Mouse (Mus musculus) stomach, embryonic 16.5 days (tissue): ENCODE data around the gene Nupl1. TPM values are rescaled to one million over a fixed set of nuclear protein-coding genes. Genes with fewer than 3 reads are reported as not detected.

ENCODE experiments used
- ATAC-seq: fragments of 200-750 bp; cut with Nextera tagmentation; 2 replicates; pipeline ENCODE4 v1.8.0; 2017; ENCODE audit warnings: moderate number of reproducible peaks, moderate TSS enrichment; ENCODE audit not compliant: insufficient read depth, low FRiP score
- H3K27ac ChIP-seq: fragments of 300-500 bp; sonication (generic); 2 replicates; pipeline ENCODE4 v1.5.1; 2014; ENCODE audit warnings: low read length
- H3K27me3 ChIP-seq: fragments of 300-500 bp; sonication (generic); 2 replicates; pipeline ENCODE4 v1.6.1; 2014; ENCODE audit warnings: low read length, control low read depth, mixed read lengths; ENCODE audit not compliant: control insufficient read depth, insufficient read depth
- H3K36me3 ChIP-seq: fragments of 300-500 bp; sonication (generic); 2 replicates; pipeline ENCODE4 v1.6.1; 2014; ENCODE audit warnings: low read length; ENCODE audit not compliant: control insufficient read depth, insufficient read depth
- H3K4me1 ChIP-seq: fragments of 300-500 bp; sonication (generic); 2 replicates; pipeline ENCODE4 v1.6.1; 2014; ENCODE audit warnings: low read length, control low read depth, mixed read lengths; ENCODE audit not compliant: control insufficient read depth, insufficient read depth
- H3K4me2 ChIP-seq: fragments of 300-500 bp; sonication (generic); 2 replicates; pipeline ENCODE4 v1.6.1; 2014; ENCODE audit warnings: low read depth, low read length, mixed read lengths
- H3K4me3 ChIP-seq: fragments of 300-500 bp; sonication (generic); replicated peaks from 2 replicates; pipeline ENCODE4 v1.5.1; 2014; ENCODE audit warnings: mild to moderate bottlenecking, low read length
- H3K9ac ChIP-seq: fragments of 300-500 bp; sonication (generic); 2 replicates; pipeline ENCODE4 v1.6.1; 2014; ENCODE audit warnings: low read length
- H3K9me3 ChIP-seq: fragments of 300-500 bp; sonication (generic); replicated peaks from 2 replicates; pipeline ENCODE4 v1.6.1; 2016; ENCODE audit warnings: low read length, control low read depth; ENCODE audit not compliant: control insufficient read depth
- whole genome bisulfite sequencing: fragments of 180-500 bp; shearing (Covaris S2); extraction: QIAGEN DNeasy Blood & Tissue Kit; methylation state at CpG from one replicate; pipeline ENCODE4 v1.1.7; 2014; 5-methylcytosine and 5-hydroxymethylcytosine counted together
- polyA plus RNA-seq: library from polyadenylated mRNA; unstranded; fragments of >200 nt; fragmentation: Nextera tagmentation; extraction: Ambion mirVana; gene quantifications from 2 replicates; pipeline ENCODE4 v1.2.1, GENCODE M21; 2015

Nupl1 gene
- polyA plus RNA-seq, 1 experiment from 2014 or later: 0.08 TPM

DNA sequence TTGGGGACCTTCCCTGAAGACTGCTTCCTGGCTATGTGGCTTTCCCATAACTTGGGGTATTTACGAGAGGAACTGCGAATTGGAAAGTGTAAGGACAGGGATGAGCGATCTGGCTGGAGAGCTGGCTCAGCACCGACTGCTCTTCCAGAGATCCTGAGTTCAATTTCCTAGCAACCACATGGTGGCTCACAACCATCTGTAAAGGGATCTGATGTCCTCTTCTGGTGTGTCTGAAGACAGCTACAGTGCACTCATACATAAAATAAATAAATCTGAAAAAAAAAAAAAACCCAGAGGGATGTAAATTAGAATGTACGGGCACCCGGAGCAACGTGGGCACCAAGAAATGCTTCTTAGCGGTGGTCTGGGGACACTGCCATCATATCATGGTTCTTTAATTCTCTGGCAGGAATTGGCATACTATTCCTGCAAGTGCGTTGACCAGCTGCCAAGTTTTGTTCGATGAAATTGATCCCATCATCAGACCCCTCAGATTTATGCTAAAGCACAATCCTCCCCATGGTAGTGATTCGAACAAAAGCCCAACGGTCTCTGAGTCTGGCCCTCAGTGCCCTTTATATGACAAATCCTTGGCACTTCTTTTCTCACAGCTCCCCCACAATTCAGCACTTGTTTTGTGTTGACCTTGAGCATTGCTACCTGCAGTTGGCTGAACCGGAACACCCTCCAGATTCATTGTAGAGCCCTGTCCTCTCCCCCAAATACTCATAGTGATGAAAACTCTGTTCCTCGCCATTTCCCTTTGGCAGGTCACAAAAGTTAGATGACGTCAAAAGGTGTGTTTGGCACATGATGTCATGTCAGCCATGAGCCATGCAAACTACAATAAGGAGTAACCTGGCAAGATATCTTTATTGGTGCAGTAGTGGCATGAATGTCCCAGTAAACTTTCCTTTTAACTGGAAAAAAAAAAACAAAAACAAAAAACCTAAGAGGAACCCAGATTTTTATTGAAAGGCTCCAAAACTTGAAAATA, 1.1 kb upstream of the Nupl1 start:
- H3K9ac ChIP-seq: peak overlapping the region; percentile 95
- peak overlapping the region; percentile 77 for H3K4me2 ChIP-seq
- H3K27me3 ChIP-seq: no peaks in the 10 kb centered on the region
- no peaks in the 10 kb centered on the region for H3K36me3 ChIP-seq
- no peak; the same call in 1 of the 2 replicates for ATAC-seq
- no peaks in the 10 kb centered on the region for H3K9me3 ChIP-seq
- H3K4me3 ChIP-seq: peak overlapping the region; percentile 94
- H3K27ac ChIP-seq: peak overlapping the region; percentile 94
- peaks cover 14% of the 10 kb centered on the region for H3K4me1 ChIP-seq
- whole genome bisulfite sequencing: 19% methylated on average over 15 of the region's 15 CpGs

DNA sequence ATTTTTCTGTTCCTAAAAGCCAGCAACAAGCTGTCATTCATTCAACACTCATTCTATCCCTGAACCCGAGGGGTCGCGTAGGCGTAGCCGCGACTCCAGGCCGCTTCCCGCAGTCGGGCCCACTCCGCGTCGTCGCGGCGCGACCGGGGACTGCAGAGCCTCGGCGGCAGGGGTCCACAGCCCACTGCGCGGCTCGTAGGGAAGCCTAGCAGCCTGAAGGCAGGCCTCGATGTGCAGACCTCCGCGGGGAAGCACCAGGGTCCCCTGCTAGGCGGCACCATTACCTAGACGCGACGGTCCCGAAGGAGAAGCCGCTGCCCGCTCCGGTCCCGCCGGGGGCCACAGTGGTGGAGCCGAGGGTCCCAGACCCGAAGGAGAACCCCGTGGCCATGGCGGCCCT, 352 bp downstream of the Nupl1 start:
- Histone ChIP-seq H3K27me3 (no peaks in the 10 kb centered on the region), H3K36me3 (no peaks in the 10 kb centered on the region), H3K9me3 (no peaks in the 10 kb centered on the region), H3K4me3 (peak overlapping the region; percentile 94), H3K4me1 (peaks cover 14% of the 10 kb centered on the region), H3K4me2 (peak overlapping the region; percentile 73), H3K27ac (peak overlapping the region; percentile 82), H3K9ac (peak overlapping the region; percentile 96)
- ATAC-seq: peak; percentile 57
- WGBS: under 1% methylated on average over 39 of the region's 39 CpGs

DNA sequence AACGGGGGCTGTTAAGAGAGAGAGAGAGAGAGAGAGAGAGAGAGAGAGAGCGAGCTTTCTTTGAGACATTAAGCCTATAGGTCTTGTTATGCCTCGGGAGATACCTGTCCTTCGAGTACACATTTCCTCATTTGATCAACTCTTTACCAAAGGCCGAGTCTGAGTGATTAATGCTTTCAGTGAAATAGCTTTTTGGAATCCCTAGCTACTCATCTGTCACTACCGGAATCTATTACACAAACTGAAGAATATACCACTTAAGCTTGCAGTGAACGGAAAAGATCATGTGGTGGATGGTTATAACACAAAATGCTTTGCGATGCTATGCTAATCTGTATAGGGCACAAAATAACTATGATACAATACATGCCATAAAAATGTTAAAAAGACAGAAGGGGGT, 865 bp downstream of the Nupl1 start:
- H3K4me1 ChIP-seq: peaks cover 14% of the 10 kb centered on the region
- H3K27ac ChIP-seq: no peak overlapping the region
- no peaks in the 10 kb centered on the region for H3K36me3 ChIP-seq
- H3K4me3 ChIP-seq: peak overlapping the region; percentile 94
- H3K27me3 ChIP-seq: no peaks in the 10 kb centered on the region
- WGBS: 6% methylated on average over 8 of the region's 8 CpGs
- peak overlapping the region; percentile 73 for H3K4me2 ChIP-seq
- ATAC-seq: no peak
- H3K9ac ChIP-seq: peak overlapping the region; percentile 96
- H3K9me3 ChIP-seq: no peaks in the 10 kb centered on the region

DNA sequence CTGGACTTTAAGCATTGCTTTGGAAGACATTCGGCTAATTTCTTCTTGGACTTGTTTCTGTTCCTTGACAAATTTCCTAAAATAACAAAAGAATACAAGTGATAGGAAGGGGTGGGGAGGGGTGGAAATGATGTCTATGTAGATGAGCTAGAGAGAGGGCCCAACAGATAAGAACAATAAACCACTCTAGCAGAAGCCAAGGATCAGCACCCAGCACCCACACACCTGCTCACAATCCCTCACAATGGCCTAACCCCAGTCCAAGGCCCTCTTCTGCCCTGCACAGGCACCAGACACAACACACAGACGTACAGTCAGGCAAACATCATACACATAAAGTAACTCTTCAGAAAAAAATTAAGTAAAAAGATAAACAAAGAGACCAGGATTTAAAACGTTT, 12.7 kb downstream of the Nupl1 start:
- no peak overlapping the region for H3K9ac ChIP-seq
- no peak overlapping the region for H3K4me2 ChIP-seq
- no peaks in the 10 kb centered on the region for H3K4me1 ChIP-seq
- H3K9me3 ChIP-seq: no peaks in the 10 kb centered on the region
- 0 out of 2 replicates have a peak, but pooled peaks cover 8% of the 10 kb centered on the region for H3K36me3 ChIP-seq
- 80% methylated on average over 3 of the region's 3 CpGs for WGBS
- ATAC-seq: no peak
- H3K27me3 ChIP-seq: no peaks in the 10 kb centered on the region
- no peak overlapping the region for H3K4me3 ChIP-seq
- no peak overlapping the region for H3K27ac ChIP-seq

DNA sequence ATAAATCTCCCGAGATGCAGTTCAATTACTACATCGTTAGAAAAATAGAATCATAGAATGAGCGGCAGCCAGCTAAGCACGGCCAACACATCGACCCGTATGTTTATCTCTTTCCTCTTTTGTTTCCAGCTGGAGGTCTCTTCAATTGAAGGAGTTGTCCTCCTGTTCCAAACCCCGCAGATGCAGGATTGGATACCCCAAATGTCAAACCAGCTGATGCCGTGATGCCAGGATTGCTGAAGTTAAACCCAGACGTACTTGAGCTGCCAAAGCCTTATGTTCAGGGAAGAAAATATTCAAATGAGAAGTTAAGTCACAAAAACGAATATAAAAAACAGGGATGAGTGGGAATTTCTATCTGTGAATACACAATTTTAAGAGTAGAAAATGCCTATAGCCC, 31.3 kb downstream of the Nupl1 start:
- 0 out of 2 replicates have a peak, but pooled peaks cover 3% of the 10 kb centered on the region for H3K36me3 ChIP-seq
- 88% methylated on average over 10 of the region's 10 CpGs for WGBS
- no peak overlapping the region for H3K9ac ChIP-seq

DNA sequence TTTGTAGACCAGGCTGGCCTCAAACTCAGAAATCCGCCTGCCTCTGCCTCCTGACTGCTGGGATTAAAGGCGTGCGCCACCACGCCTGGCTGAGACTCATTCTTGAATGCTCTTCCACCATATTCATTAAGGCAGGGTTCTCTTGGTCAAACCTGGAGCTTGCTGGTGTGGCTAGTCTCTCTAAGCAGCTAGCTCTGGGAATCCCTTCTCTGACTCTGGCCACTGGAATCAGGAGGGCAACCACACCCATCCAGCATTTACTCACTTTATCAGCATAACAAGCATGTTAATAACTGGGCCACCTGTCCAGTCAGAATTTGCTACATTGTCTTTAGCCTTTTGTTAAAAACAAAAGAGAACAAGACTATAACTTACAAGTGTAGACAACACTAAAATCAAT, 33.6 kb downstream of the Nupl1 start:
- no peaks in the 10 kb centered on the region for H3K9me3 ChIP-seq
- no peak overlapping the region for H3K9ac ChIP-seq
- no peak overlapping the region for H3K27ac ChIP-seq
- no peaks in the 10 kb centered on the region for H3K27me3 ChIP-seq
- no peak overlapping the region for H3K4me3 ChIP-seq
- no peaks in the 10 kb centered on the region for H3K4me1 ChIP-seq
- ATAC-seq: no peak
- WGBS: 93% methylated on average over 4 of the region's 4 CpGs
- H3K4me2 ChIP-seq: no peak overlapping the region
- no peaks in the 10 kb centered on the region for H3K36me3 ChIP-seq

More for the DNA sequence above, 31.3 kb downstream of the Nupl1 start:
- Histone ChIP-seq H3K4me1 (no peaks in the 10 kb centered on the region), H3K9me3 (no peaks in the 10 kb centered on the region), H3K27ac (no peak overlapping the region), H3K27me3 (no peaks in the 10 kb centered on the region), H3K4me2 (no peak overlapping the region), H3K4me3 (no peak overlapping the region)
- ATAC-seq: no peak

DNA sequence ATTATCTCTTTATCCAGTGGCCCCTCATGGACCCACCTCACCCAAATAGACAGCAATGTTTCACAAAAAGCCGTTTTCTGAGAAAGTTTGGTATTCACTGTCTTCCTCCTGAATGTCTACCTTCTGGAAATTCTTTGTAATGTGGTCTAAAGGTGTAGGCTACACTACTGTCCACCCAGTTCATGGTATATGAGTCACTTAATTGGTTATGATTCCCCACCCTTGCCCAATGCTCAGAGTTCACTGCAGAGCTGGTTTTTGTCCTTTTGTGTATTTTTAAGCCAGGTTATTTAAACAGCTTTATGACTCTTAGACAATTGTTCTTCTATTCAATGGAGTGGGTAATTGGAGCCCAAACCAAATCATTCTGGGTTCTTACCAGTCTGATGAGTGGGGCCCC, 35.1 kb downstream of the Nupl1 start:
- no peaks in the 10 kb centered on the region for H3K9me3 ChIP-seq
- no peaks in the 10 kb centered on the region for H3K36me3 ChIP-seq
- H3K27me3 ChIP-seq: no peaks in the 10 kb centered on the region
- H3K4me2 ChIP-seq: no peak overlapping the region
- peak overlapping the region; percentile 60 for H3K27ac ChIP-seq
- peak; percentile 78 for ATAC-seq
- 78% methylated on average over 1 of the region's 1 CpGs for WGBS
- no peak overlapping the region for H3K9ac ChIP-seq
- H3K4me3 ChIP-seq: no peak overlapping the region
- H3K4me1 ChIP-seq: peaks cover 6% of the 10 kb centered on the region; the same call in 1 of the 2 replicates

DNA sequence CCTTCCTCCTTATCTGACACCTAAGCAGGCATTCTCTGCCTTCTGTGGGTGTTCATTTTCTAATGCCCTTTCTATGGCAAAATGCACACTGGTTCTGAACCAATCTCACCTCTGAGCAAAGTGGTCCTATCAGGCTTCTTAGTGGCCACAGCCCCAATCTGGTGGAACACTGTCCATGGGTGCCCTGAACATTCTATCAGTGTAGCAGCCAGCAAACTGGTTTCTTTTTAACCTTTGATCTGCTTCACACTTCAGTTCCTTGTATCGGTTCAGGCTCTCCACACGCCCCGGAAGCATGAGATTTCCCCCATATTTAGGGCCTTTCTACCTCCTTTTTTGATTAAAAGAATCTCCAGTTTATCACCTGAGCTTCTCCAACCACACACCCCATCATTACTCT, 36.2 kb downstream of the Nupl1 start:
- H3K27me3 ChIP-seq: no peaks in the 10 kb centered on the region
- no peak overlapping the region for H3K9ac ChIP-seq
- no peaks in the 10 kb centered on the region for H3K36me3 ChIP-seq
- no peak for ATAC-seq
- no peaks in the 10 kb centered on the region for H3K9me3 ChIP-seq
- H3K27ac ChIP-seq: no peak overlapping the region; the same call in 1 of the 2 replicates
- no peak overlapping the region for H3K4me3 ChIP-seq
- peaks cover 6% of the 10 kb centered on the region; the same call in 1 of the 2 replicates for H3K4me1 ChIP-seq
- WGBS: 88% methylated on average over 3 of the region's 3 CpGs
- no peak overlapping the region for H3K4me2 ChIP-seq

DNA sequence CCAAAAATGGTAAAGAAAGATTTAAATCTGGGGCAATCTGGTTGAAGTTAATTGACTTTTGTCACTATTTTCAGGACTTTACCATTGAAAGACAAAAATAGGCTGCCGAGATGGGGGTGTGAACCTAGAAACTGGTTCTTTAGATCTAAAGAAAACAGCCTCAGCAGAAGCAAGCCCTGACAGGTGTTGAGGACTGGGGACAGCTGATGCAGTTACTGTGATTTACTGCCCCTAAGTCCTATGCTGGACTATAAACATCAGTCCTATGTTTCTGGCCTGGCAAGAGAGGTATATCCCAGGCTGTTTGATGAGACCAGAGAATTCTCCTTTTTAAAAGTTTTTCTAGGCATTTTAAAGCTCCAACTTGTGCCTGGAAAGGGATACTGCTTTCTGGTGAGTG, 37.2 kb downstream of the Nupl1 start:
- Histone ChIP-seq H3K27ac (no peak overlapping the region), H3K4me2 (no peak overlapping the region), H3K4me3 (no peak overlapping the region), H3K9ac (no peak overlapping the region), H3K9me3 (no peaks in the 10 kb centered on the region), H3K36me3 (no peaks in the 10 kb centered on the region), H3K27me3 (no peaks in the 10 kb centered on the region), H3K4me1 (peaks cover 6% of the 10 kb centered on the region; the same call in 1 of the 2 replicates)
- ATAC-seq: no peak
- WGBS: 63% methylated on average over 1 of the region's 1 CpGs
